Mouse (Mus musculus) heart, postnatal 0 days (tissue): ENCODE measurements around the gene Cdv3.

Source experiments
- CTCF ChIP-seq: IDR thresholded peaks from 2 replicates; pipeline ENCODE4 v1.5.1; 2016; ENCODE audit warnings: antibody characterized with exemption, control low read depth, low read depth
- EP300 ChIP-seq: IDR thresholded peaks from 2 replicates; pipeline ENCODE4 v1.6.1; 2016; ENCODE audit warnings: antibody characterized with exemption, low read depth

DNA sequence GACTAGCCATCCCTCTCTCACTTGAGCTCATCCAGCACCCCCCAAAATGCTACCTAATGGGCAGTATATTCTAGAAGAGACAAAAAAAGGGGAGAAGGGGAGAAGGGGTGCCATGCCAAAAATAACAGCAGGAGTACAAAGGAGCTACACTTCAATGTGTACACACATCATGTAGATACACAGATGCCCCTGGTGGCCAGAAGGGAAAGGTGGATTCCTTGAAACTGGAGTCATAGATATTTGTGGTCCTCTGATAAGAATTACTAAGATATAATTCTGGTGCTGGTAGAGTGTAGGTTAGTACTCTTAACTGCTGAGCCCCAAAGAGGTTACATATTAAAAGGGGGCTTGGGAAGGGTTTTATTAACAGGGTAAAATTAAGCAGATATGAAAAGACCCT is 7.7 kb downstream of the Cdv3 start:
- TF ChIP-seq CTCF (peak; percentile 53), EP300 (no peak)
